Mouse (Mus musculus): Measurements from ENCODE around the gene Tulp2. TPM values are rescaled to one million over a fixed set of nuclear protein-coding genes. Genes with fewer than 3 reads are reported as not detected.
A peak's percentile ranks its signal among the peaks of the same experiment; 100 is the strongest.

The Tulp2 gene
- total RNA-seq, 2 experiments from 2014 or later, result not detected

DNA sequence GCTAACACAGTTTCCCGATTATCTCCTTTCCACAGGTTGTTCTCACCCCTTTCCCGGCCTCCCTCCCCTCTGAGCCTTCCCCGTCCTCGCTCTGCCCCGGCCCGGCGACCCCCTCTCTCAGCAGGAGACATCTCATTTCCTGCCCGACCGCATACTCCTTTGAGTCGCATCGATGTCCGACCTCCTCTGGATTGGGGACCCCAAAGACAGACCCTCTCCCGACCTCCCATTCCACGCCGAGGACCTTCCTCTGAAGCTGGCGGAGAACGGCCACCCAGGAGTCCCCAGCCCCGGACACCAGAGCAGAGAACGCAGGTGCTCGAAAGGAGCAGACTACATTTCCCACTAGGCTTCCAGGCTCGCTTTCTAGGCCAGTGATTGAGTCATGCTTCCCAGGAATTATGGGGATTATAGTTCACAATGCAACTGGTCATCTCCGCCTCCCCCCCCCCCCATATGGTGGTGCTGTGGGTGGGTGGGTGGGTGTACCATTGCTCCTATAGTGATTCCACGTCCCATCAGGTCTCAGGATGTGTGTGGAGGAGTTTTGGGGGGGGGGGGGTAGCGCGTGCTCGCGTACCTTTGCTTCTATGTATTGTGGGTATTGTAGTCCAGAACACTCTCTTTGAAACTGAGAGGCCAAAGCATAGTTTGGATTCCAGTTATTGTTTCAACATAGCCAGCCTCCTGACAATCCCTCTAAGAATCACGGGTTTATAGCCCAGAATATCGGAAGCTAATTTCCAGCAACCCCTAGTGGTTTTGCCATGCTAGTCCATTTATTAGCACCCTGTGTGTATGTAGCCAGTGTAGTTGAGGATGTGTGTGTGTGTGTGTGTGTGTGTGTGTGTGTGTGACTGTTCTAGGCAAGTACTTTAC lies 56.7 kb downstream of the Tulp2 start:
- intact Hi-C loops (cut with DNase I; ENCODE audit: low total_unique reads), result no loop called here
- no peak for DNase-seq

DNA sequence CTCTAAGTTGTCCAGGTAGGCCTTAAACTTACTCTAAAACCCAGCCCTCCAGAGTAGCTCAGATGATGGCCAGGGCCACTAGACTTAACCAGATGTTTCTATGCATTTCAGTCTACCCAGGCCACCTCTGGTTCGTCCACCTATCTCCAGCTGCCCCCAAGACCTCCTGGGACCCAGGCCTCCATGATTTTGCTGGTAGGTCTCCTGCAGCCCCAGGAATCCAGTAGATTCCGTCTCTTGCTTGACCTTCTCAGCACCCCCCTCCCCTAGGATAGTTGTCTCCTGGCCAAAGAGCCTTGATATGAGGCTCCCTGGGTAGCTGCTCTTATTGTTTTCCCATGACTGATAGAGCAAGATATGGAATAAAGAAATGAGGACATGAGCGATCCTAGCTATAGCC lies 57.4 kb downstream of the Tulp2 start:
- intact Hi-C loops (cut with DNase I; ENCODE audit: low total_unique reads), result no loop called here
- no peak for DNase-seq

DNA sequence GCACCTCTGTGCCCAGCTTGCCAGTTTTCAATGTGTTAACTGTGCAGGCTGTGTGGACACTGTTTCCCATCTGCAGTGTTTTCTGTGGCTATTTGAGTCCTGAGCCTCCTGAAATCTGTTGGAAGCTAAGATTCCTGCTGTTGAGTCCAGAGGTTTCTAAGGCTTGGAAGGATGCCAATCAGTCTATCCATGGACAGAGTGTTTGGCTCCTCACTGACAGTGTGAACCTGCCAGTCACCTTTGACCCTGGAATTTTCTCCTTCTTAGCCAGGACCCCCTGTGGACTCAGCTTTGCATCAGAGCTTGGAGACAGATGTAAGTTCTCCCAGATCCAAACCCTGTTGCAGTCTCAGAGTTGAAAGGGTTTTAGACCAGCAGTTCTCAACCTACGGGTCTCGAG lies 58.5 kb downstream of the Tulp2 start:
- intact Hi-C loops (cut with DNase I; ENCODE audit: low total_unique reads), result no loop called here
- no peak for DNase-seq

DNA sequence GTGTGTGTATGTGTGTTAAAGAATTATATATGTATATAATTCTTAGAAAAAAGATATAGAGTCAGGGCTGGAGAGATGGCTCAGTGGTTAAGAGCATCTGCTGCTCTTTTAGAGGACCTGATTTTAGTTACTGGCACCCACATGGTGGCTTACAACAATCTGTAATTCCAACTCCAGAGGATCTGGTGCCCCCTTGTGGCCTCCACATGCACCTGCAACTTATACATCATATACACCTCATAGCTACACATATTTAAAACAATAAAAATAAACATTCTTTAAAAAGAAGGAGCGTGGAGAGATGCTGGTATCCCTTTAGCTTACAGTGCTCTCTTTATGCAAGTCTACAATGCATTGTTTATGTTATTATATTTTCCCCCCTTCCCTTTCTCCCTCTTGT lies 62.8 kb downstream of the Tulp2 start:
- DNase-seq, result no peak
- intact Hi-C loops (cut with DNase I; ENCODE audit: low total_unique reads), result no loop called here

DNA sequence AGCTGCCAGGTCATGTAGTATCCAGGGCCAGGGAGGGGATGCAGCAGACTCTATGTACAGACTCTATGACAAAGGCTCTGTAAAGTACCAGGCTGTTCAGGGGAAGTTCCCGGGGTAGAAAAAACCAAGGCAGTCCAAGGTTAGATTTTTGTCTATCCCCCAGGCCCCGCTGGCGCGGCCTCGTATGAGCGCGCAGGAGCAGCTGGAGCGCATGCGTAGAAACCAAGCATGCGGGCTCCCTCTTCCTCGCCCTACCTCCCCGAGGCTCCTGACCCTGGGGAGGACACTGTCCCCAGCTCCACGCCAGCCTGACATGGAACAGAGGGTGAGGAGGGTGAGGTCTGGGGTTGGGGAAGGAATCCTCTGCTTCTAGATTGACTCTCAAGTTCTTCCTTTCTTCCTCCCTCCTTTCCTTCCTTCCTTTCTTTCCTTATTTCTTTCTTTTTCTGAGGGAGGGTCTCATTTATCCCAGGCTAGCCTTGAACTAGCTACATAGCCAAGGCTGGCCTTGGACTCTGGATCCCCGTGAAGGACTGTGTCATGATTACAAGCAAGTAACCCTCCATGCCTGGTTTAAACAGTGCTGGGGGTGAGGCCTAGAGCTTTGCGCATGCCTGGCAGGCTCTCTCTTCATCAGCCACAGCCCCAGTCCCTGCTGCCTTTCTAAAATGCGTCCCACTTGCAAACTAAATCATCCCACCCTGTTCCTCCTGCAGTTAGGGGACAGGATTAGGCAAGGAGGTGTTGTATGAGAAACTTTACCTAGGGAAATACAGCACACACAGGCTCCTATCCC lies 68.2 kb downstream of the Tulp2 start:
- DNase-seq, result no peak
- intact Hi-C loops (cut with DNase I; ENCODE audit: low total_unique reads), result loop anchor here (5.0 kb wide), 1 partner anchor 37 kb away; no protein-coding TSS in a partner anchor

DNA sequence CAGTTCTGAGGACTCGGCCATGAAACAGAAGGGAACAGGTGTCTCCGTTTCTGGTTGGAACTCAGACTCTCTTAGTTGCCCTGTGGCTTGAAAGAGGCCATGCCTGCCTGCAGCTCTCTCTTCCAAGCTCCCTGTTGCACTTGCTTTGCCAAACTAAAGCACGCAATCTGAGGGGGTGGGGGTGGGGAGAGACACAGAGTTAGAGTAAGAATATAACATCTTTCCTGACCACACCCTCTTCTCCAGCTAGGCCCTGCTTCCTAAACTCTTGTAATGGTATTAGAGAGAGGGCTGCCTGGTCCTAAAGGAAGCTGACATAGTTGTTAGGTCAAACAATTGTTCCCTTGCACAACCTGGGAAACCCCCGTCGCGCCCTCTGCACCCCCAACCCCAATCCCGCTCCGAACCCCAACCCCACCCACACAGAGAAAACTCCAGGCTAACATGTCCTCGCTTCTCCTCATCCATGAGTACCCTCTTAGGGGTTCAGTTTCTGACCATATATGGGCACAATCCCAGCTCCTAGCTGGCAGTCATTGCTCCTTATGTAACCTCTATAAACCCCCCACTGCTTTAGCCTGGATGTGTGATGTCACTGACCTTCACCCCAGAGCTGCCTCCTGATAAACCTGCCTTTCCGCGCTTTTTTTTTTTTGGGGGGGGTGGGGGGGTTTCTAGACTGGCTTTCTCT lies 69.3 kb downstream of the Tulp2 start:
- DNase-seq, result no peak
- intact Hi-C loops (cut with DNase I; ENCODE audit: low total_unique reads), result loop anchor here (5.0 kb wide), 1 partner anchor 36 kb away; no protein-coding TSS in a partner anchor

DNA sequence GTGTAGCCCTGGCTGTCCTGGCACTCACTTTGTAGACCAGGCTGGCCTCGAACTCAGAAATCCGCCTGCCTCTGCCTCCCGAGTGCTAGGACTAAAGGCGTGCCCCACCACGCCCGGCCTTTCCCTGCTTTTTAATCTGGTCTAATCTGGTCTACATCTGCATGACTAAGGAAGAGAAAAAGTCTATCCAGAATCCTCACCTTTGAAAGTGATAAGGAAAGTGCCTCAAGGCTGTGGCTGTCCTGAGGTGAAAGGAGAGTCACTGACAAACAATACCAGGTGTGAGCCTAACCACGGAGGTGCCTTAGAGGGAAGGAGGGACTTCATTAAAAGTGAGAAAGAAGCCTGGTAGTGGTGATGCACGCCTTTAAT lies 69.8 kb downstream of the Tulp2 start:
- no peak for DNase-seq
- intact Hi-C loops (cut with DNase I; ENCODE audit: low total_unique reads), result loop anchor here (5.0 kb wide), 1 partner anchor 36 kb away; no protein-coding TSS in a partner anchor

DNA sequence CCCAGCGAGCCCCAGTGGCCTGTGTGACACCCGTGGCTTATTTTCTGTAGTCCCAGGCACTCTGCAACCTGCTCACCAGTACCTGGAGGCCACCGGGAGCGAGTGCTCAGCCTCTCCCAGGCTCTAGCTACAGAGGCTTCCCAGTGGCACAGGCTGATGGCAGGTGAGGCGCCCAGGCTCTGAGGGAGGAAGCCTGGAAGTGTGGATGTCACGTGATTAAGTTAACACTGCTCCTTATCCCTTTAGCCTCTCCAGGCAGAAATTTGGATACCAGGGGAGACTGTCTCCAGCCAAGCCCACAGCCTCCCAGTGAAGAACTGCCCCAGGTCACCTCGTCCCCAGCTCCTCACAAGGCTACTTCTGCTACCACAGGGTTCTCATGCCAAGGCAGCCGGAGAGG lies 71.8 kb downstream of the Tulp2 start:
- intact Hi-C loops (cut with DNase I; ENCODE audit: low total_unique reads), result loop anchor here (5.0 kb wide), 1 partner anchor 34 kb away; no protein-coding TSS in a partner anchor
- no peak for DNase-seq

DNA sequence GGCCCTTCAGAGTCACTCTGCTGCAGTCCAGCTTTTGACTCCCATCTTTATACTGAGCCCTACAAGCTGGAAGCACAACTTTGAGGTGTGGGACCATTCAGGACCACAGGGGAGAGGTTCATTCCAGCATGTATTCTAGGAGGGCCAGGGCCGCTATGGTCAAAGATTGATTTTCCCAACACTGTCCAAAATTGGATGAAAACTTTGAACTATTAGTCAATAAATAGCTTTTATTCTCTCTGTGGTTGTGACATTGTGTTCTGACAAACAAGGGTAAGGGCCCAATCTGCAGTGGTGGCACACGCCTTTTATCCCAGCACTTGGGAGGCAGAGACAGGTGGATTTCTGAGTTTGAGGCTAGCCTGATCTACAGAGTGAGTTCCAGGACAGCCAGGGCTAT lies 72.3 kb downstream of the Tulp2 start:
- intact Hi-C loops (cut with DNase I; ENCODE audit: low total_unique reads), result loop anchor here (5.0 kb wide), 1 partner anchor 33 kb away; no protein-coding TSS in a partner anchor
- no peak for DNase-seq

DNA sequence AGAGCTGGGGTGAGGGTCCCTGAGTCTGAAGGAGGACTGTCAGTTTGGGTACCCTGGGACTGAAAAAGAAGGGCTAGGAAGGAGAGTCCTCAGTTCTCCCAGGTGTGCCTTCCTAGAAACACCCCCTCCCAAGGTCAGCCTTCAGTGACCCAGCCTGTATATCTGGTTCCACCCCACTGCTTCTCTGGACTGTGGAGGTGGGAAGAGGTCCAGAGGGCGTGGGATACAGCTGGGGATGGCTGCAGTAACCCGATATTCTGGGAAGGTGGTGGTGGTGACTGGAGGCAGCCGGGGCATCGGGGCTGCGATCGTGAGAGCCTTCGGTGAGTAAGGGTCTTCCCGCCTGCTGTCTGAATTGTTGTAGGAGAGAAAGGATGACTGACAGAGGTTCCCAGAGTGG lies 73.1 kb downstream of the Tulp2 start, which contains the start of gene Hsd17b14:
TSS of gene Hsd17b14 (plus strand) at position 150 of the 400 bp plus-strand sequence.
- intact Hi-C loops (cut with DNase I; ENCODE audit: low total_unique reads), result loop anchor here (5.0 kb wide), 1 partner anchor 33 kb away; no protein-coding TSS in a partner anchor
- DNase-seq, result no peak

DNA sequence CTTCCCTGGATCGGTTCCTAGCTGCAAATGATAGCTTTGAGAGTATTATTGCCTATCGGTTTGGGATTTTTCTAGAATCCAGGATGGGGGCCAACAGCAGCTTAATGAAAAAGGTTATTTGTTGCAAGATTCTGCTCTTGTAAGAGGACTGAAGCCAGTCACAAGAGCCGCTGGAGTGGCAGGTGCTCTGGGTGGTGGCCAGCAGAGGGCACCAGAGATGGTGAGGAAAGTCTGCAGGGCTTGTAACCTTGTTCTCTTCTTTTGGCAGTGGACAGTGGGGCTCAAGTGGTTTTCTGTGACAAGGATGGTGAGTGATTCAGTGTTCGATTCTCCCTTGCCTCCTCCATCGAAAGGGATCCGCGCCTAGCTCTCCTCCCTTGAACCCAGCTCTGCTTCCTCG lies 74.1 kb downstream of the Tulp2 start:
- DNase-seq, result peak; percentile 81
- intact Hi-C loops (cut with DNase I; ENCODE audit: low total_unique reads), result no loop called here

DNA sequence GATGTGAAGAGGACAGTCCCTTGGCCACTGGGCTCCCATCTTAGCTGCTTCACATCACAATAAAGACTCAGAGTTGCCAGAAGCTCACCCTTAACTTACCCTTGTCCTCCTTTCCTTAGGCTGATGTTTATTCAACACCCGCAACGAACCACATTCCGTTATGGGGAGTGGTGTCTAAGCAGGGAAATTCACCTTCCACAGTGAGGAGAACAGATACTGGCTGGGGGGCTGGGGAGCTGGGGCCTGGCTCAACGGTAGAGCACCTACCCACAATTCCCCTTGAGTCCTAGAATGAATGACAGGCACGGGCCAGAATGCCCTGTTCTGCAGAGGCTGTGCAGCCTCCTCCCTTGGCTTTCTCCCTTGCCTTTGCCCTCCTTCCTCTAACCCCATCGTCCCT lies 77.2 kb downstream of the Tulp2 start:
- DNase-seq, result no peak
- intact Hi-C loops (cut with DNase I; ENCODE audit: low total_unique reads), result no loop called here

DNA sequence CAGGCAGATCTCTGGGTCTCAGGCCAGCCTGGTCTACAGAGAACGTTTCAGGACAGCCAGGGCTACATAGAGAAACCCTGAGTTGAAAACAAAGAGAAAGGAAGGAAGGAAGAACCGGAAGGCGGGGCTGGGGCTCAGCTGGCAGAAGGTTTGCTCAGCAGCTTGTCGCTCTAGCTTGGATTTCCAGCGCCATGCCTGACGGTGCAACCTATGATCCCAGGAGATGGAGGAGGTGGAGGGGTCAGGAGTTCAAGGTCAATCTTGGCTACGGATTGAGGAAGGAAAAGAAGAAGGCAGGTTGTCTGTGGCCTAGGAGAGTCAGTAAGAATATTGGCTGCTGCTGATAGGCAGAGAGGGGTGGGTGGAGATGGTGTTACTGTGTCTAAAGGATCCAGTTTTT lies 78.6 kb downstream of the Tulp2 start:
- no peak for DNase-seq
- intact Hi-C loops (cut with DNase I; ENCODE audit: low total_unique reads), result loop anchor here (5.0 kb wide), 1 partner anchor 83 kb away; no protein-coding TSS in a partner anchor

DNA sequence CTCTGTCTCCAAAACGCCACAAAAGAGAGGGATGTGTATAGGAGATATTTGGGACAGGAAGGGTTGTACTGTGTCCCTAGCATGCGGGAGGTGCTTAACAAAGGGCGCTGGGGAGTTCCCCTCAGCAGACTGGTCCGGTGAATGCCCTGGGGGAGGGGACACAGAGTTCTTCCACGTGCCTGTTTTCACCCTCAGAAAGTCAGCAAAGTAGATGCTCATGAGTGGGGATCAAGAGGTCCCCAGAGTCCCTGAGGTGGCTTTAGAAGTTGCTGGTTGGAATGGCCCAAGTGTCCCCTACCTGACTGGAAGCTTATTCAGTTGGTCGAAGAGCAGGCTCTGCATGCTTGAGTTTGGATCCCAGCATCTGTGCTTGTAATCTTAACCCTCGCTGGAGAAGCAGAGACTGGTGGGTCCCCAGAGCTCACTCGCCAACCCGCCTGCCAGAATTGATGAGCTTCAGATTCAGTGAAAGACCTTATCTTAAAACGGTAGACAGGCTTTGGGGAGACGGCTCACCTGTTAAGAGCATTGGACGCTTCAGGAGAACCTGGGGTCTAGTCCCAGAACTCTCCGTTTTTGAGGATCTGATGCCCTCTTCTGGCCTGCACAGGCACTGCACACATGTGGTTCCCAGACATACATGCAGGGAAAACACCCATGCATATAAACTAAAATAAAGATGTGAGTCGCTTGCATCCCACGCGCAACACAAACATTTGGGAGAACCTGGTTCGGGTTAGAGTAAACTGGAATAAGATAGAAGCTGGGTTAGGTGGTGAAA lies 79.4 kb downstream of the Tulp2 start:
- intact Hi-C loops (cut with DNase I; ENCODE audit: low total_unique reads), result loop anchor here (5.0 kb wide), 1 partner anchor 84 kb away; no protein-coding TSS in a partner anchor
- peak; percentile 68 for DNase-seq

DNA sequence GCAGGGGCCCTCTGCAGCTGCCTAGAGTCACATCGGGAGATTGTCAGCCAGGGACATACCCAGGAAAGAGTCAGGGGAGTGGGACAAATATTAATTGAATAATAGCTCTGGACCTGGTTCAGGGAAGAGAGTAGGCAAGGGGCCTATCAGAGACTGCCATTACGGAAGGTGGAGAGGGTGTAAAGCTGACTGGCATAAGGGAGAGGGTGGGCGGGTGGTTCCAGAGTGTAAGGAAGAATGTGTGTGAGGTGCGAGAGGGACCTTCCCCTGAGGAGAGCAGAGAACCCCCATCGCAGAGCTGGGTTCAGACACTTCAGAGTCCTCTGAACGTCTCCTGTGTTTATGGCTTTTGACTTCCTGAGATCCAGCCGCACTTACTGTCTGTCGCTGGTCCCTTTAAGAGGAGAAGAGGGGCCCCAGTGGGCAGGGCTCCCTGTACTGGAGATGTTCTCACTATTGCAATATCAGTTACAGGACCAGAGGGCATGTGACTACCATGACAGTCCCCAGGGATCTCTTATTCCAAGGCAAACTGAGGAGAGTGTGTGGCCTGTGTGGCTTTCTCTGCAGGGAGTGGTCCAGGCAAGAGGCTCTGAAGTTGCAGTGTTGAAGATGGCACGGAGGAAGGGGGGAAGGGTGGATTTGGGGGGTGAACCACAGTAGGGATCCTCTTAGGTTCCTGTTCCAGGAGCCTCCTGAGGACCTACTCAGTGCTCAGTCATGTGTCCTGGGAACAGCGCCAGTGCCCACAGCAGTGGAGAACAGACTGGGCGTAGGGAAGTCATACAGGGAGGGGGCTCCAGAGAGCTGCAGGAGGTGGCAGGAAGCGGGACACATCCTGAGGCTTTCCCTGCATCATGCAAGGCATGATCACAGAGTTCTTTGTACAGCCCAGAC lies 80.2 kb downstream of the Tulp2 start:
- intact Hi-C loops (cut with DNase I; ENCODE audit: low total_unique reads), result loop anchor here (5.0 kb wide), 1 partner anchor 85 kb away; no protein-coding TSS in a partner anchor
- DNase-seq, result peak; percentile 32

DNA sequence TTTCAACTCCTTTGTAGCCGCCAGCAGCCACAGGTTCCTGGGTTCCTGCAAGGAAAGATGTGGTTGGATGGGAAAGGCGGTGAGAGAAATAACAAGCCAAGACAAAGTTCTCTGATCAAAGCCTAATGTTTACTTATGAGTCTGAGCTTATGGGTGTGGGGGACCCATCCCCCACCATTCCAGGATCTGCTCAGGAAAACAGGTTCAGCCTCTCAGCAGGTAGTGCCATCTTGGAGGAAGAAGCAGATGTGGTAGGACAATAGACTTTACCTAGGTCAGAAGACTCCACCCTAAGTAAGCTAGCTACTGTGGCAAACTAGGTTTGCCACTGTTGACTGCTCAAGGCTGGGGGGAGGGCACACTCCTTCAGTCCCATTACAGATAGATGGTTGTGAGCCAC lies 83.1 kb downstream of the Tulp2 start:
- DNase-seq, result no peak
- intact Hi-C loops (cut with DNase I; ENCODE audit: low total_unique reads), result loop anchor here (5.0 kb wide), 1 partner anchor 88 kb away; no protein-coding TSS in a partner anchor

DNA sequence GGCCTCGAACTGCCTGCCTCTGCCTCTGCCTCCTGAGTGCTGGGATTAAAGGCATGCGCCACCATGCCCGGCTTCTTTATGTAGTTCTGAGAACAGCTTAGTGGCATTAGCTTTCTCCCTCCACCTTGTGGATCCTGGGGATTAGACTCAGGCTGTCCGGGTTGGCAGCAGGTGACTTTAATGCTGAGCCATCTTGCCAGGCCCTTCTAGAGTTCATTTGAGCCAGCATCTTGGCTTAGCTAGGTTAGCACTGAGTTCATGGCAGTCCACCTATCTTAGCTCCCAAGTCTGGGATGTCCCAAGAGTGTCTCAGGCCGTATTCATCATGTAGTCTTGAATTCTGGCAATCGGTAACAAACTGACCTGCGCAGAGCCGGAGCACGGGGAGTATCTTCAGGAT lies 83.8 kb downstream of the Tulp2 start:
- no peak for DNase-seq
- intact Hi-C loops (cut with DNase I; ENCODE audit: low total_unique reads), result no loop called here

All from gastrocnemius, postnatal 14 days (tissue).